Mouse (Mus musculus) spleen, embryonic (tissue): Measurements from ENCODE around the gene Caprin2.

ENCODE experiments used
- CTCF ChIA-PET: fragments of 350-600 bp; sonication (Branson Sonifier 250); formaldehyde crosslinking; loops from one replicate; lab custom pipeline; 2022; lab: Charles Lee

Gene Caprin2

GRCm38 (mm10) chr6:148845629-148846028 is 50.4 kb downstream of the Caprin2 start:
- CTCF ChIA-PET: interaction anchor here (0.6 kb wide), 1 partner anchor 119 kb away, joined by 4 read pairs; no protein-coding TSS in a partner anchor

GRCm38 (mm10) chr6:148841760-148842159 is 54.3 kb downstream of the Caprin2 start:
- CTCF ChIA-PET: no interaction called here

- CTCF ChIA-PET: no interaction called here
These were observed 57.6 kb downstream of the Caprin2 start for GRCm38 (mm10) chr6:148838460-148838859.

GRCm38 (mm10) chr6:148831728-148832121 is 64.3 kb downstream of the Caprin2 start:
- CTCF ChIA-PET: no interaction called here

GRCm38 (mm10) chr6:148830748-148831727 is 65.0 kb downstream of the Caprin2 start, which contains the start of gene Ipo8:
Gene Ipo8 (minus strand): TSS chr6:148831467.
- CTCF ChIA-PET: interaction anchor here (1.0 kb wide), 1 partner anchor 10 kb away, joined by 4 read pairs; no protein-coding TSS in a partner anchor

- CTCF ChIA-PET: interaction anchor here (1.0 kb wide), 1 partner anchor 9 kb away, joined by 4 read pairs; no protein-coding TSS in a partner anchor
These were observed 65.7 kb downstream of the Caprin2 start for GRCm38 (mm10) chr6:148830355-148830747.

GRCm38 (mm10) chr6:148826119-148826518 is 69.9 kb downstream of the Caprin2 start:
- CTCF ChIA-PET: no interaction called here

- CTCF ChIA-PET: no interaction called here
These were observed 77.3 kb downstream of the Caprin2 start for GRCm38 (mm10) chr6:148818624-148819343.

GRCm38 (mm10) chr6:148816751-148817150 is 79.3 kb downstream of the Caprin2 start:
- CTCF ChIA-PET: no interaction called here

- CTCF ChIA-PET: no interaction called here
These were observed 84.9 kb downstream of the Caprin2 start for GRCm38 (mm10) chr6:148811117-148811516.

- CTCF ChIA-PET: no interaction called here
These were observed 96.3 kb downstream of the Caprin2 start for GRCm38 (mm10) chr6:148799773-148800172.

GRCm38 (mm10) chr6:148795145-148795544 is 100.9 kb downstream of the Caprin2 start:
- CTCF ChIA-PET: interaction anchor here (0.6 kb wide), 1 partner anchor 17 kb away, joined by 5 read pairs; no protein-coding TSS in a partner anchor
